Mouse (Mus musculus): ENCODE data around the gene Lyl1. TPM values are rescaled to one million over a fixed set of nuclear protein-coding genes. Genes with fewer than 3 reads are reported as not detected.
A peak's percentile ranks its signal among the peaks of the same experiment; 100 is the strongest.

The Lyl1 gene
- polyA plus RNA-seq, 1 experiment from 2014 or later = 4.3 TPM

DNA sequence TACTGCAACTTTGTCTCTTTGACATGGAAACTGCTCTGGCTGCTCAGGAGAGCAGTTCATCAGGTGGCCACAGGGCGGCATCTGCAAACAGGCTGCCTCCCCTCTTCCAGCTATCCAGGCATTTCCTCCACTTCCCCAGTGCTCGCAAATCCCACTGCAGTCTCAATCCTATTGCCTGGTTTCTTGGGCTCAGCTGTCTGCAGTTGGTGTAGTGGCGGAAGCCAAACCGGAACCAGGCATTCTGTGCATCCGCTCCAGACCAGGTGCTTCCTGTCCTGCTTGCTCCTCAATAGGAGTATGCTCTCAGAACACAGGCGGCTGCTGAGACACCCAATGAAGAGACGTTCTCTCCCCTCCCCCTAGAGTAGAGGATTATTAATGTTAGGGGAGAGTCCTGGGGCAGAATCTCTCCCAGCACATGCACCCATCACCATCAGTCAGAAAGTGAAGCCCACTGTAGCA lies 1.4 kb upstream of the Lyl1 start:
- no peaks in the 10 kb centered on the region for H3K9me3 ChIP-seq
- DNase-seq (ENCODE audit: low spot score) = peak; percentile 66
- WGBS = 69% methylated on average over 7 of the region's 7 CpGs
- H3K36me3 ChIP-seq (replicated peaks) = peaks cover 54% of the 10 kb centered on the region
- peaks cover 26% of the 10 kb centered on the region for H3K4me1 ChIP-seq
- H3K27me3 ChIP-seq (replicated peaks; ENCODE audit: low read depth, poor library complexity, severe bottlenecking) = peaks cover 54% of the 10 kb centered on the region
- no peak overlapping the region for H3K27ac ChIP-seq (replicated peaks)
- H3K4me3 ChIP-seq = peak overlapping the region; percentile 8; the same call in 1 of the 2 replicates

DNA sequence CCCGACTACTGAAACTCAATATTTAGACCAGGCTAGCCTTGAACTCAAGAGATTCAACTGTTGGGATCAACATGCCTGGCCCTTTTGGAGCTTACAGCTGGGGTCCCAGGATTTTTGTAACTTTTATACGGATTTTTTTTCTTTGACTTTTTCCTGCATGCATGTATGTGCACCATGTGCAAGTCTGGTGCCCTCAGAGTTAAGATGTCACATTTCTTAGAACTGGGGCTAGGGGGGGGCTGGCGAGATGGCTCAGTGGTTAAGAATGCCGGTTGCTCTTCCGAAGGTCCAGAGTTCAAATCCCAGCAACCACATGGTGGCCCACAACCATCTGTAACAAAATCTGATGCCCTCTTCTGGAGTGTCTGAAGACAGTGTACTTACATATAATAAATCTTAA lies 731 bp upstream of the Lyl1 start:
- Histone ChIP-seq H3K27ac (replicated peaks) (no peak overlapping the region), H3K4me1 (peaks cover 33% of the 10 kb centered on the region), H3K27me3 (replicated peaks; ENCODE audit: low read depth, poor library complexity, severe bottlenecking) (peaks cover 61% of the 10 kb centered on the region), H3K36me3 (replicated peaks) (peaks cover 48% of the 10 kb centered on the region), H3K4me3 (no peak overlapping the region; the same call in 1 of the 2 replicates), H3K9me3 (no peaks in the 10 kb centered on the region)
- DNase-seq (ENCODE audit: low spot score) = no peak
- 79% methylated on average over 5 of the region's 5 CpGs for WGBS

DNA sequence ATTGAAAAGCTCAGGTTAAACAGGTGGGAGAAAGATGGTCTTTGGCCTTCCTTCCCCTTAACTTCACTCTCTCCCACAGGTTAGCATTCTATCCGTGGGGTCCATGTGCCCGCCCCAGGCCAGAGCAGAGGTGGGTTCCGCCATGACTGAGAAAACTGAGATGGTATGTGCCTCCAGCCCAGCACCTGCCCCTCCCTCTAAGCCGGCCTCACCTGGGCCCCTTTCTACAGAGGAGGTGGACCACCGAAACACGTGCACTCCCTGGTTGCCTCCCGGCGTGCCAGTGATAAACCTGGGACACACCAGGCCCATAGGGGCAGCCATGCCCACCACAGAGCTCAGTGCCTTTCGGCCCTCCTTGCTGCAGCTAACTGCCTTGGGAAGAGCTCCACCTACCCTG lies 1.3 kb downstream of the Lyl1 start:
- DNase-seq (ENCODE audit: low spot score) = no peak
- H3K27ac ChIP-seq (replicated peaks) = peak overlapping the region; percentile 10; the same call in 1 of the 2 replicates
- H3K9me3 ChIP-seq = no peaks in the 10 kb centered on the region
- H3K4me1 ChIP-seq = peaks cover 47% of the 10 kb centered on the region
- peak overlapping the region; percentile 51 for H3K4me3 ChIP-seq
- H3K36me3 ChIP-seq (replicated peaks) = peaks cover 28% of the 10 kb centered on the region
- WGBS = 80% methylated on average over 9 of the region's 9 CpGs
- peaks cover 78% of the 10 kb centered on the region for H3K27me3 ChIP-seq (replicated peaks; ENCODE audit: low read depth, poor library complexity, severe bottlenecking)

DNA sequence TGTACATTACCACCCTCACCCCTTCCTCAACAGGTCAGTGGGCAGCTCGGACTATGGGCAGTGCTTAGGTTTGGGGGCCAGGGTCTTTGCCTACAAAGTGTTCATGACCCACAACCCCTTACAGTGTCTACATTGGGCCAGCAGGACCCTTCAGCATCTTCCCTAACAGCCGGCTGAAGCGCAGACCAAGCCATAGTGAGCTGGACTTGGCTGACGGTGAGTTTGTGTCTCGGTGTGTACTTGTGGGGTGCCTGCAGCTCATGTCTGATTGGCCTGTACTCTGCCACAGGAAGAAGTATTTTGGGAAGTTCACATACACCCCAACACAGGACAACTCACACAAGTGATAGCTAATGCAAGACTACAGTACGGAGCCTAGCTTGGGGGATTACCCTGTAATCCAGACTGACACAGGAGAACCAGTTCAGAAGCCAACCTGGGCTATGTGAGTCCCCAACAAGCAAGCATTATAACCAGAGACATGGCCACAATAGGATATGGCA lies 1.8 kb downstream of the Lyl1 start:
- DNase-seq (ENCODE audit: low spot score) = no peak
- Histone ChIP-seq H3K9me3 (no peaks in the 10 kb centered on the region), H3K36me3 (replicated peaks) (peaks cover 23% of the 10 kb centered on the region), H3K4me3 (peak overlapping the region; percentile 51), H3K27me3 (replicated peaks; ENCODE audit: low read depth, poor library complexity, severe bottlenecking) (peaks cover 83% of the 10 kb centered on the region), H3K27ac (replicated peaks) (0 out of 2 replicates have a peak overlapping the region, but pooled peaks have one; percentile 10), H3K4me1 (peaks cover 52% of the 10 kb centered on the region)
- 77% methylated on average over 6 of the region's 6 CpGs for WGBS

DNA sequence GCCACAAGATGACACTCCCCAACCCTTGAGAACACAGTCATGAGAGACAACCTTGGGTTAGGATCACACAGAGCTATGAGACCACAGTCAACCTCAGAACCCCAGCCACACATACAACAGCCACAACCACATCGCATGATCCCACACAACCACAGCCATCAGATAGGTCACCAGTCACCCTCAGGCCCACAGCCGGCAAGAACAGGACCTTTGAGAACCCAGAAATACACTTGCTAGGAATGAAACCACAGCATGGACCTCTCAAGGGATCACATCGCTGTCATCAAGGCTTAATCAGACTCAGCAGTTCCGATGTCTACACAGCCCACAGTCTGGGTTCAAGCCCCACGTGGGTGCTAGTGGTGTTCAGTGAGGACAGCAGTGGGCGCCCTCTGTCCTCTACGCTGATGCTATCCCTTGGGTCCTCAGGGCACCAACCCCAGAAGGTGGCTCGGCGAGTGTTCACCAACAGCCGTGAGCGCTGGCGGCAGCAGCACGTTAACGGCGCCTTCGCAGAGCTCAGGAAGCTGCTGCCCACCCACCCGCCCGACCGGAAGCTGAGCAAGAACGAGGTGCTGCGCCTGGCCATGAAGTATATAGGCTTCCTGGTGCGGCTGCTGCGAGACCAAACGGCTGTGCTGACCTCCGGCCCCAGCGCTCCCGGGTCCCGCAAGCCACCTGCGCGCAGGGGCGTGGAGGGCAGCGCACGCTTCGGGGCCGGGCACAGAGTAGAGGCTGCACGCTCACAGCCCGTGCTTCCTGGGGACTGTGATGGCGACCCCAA lies 2.4 kb downstream of the Lyl1 start:
- Histone ChIP-seq H3K36me3 (replicated peaks) (peaks cover 17% of the 10 kb centered on the region), H3K27me3 (replicated peaks; ENCODE audit: low read depth, poor library complexity, severe bottlenecking) (peaks cover 89% of the 10 kb centered on the region), H3K4me1 (peaks cover 56% of the 10 kb centered on the region), H3K4me3 (peak overlapping the region; percentile 51), H3K27ac (replicated peaks) (no peak overlapping the region), H3K9me3 (no peaks in the 10 kb centered on the region)
- 8% methylated on average over 38 of the region's 38 CpGs for WGBS
- DNase-seq (ENCODE audit: low spot score) = no peak

DNA sequence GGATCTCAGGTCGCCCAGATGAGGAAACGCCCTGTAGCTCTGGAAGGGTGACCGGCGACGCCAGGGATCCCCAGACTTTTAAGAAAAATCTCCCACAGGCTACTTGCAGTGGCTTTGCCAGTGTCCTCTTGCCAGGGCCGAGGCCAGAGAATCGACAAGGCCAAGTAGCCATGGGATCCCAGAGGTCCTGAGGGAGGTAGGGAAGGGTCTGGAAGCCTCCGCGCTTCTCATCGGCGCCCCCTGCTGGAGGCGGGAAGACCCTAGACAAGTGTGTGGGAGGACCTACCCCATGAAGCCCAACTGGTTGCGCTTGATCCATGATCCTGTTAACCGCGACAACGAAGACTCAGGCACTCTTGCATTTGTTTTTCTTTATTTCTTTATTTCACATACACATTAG lies 3.1 kb downstream of the Lyl1 start:
- peaks cover 96% of the 10 kb centered on the region for H3K27me3 ChIP-seq (replicated peaks; ENCODE audit: low read depth, poor library complexity, severe bottlenecking)
- H3K9me3 ChIP-seq = no peaks in the 10 kb centered on the region
- H3K4me3 ChIP-seq = peak overlapping the region; percentile 51
- H3K27ac ChIP-seq (replicated peaks) = no peak overlapping the region
- WGBS = under 1% methylated on average over 16 of the region's 16 CpGs
- peak; percentile 89 for DNase-seq (ENCODE audit: low spot score)
- peaks cover 10% of the 10 kb centered on the region for H3K36me3 ChIP-seq (replicated peaks)
- peaks cover 63% of the 10 kb centered on the region for H3K4me1 ChIP-seq

DNA sequence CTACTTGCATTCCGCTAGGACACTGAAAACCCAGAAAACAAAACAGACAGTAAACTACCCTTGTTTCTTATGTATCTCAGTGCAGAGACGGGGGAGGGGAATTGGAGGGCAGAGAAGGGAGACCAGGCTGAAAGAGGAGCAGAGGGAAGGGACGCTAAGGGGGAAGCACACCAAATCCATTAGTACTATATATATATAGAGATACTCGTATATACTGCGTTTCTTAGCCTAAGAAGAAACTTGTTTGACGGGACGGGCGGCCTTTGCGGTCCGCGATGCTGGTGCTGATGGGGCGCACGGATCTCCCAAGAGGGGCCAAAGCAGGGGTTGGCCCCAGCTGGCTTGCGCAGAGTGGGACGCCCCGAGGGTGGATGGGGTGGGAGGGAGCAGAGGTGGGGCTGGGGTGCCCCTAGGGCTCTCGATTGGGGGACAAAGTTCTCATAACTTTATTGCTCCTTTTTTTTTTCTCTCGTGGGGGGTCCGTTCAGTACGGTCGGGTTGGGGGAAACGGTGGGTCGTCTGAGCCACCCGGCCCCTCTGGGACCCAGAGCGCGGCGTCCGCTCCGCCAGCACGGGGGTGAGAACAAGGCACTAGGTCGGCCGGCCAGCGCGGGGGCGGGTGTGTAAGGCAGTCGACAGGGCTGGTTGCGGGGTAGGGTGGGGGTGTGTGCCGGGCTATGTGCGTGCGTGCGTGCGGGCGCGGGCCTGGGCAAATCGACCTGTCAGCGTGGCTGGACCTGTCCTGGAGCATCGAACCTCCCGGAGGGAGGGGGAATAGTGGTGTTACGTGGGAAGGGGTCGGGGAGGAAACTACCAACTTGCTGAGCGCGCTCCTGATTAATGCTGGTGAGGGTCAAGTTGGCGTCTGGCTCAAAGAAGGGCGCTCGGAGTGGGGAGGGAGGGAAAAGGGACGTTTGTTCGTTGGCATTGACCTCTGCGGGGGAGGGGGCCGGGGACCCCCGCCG lies 3.9 kb downstream of the Lyl1 start:
- Histone ChIP-seq H3K4me1 (peaks cover 64% of the 10 kb centered on the region), H3K4me3 (peak overlapping the region; percentile 51), H3K27me3 (replicated peaks; ENCODE audit: low read depth, poor library complexity, severe bottlenecking) (peaks cover 98% of the 10 kb centered on the region), H3K27ac (replicated peaks) (peak overlapping the region; percentile 57), H3K9me3 (no peaks in the 10 kb centered on the region), H3K36me3 (replicated peaks) (peaks cover 2% of the 10 kb centered on the region)
- WGBS = 3% methylated on average over 61 of the region's 61 CpGs
- DNase-seq (ENCODE audit: low spot score) = peak; percentile 60

DNA sequence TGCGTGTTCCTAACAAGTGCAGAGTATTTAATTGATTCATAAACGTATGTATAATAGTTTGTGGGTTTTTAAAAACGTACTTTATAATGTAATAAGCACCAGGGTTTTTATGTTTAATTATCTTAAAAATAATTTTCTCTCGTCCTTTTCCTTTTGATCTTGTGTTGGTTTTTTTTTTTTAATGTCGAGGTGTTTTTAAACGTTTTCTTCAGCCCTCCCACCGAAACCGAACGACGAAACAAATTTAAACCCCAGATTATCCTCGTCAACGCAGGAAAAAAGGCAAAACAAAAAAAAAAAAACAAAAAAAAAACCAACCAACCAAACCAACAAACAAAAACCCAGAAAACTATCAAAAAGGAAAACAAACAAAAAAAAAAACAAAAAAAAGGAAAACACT lies 4.7 kb downstream of the Lyl1 start:
- Histone ChIP-seq H3K4me1 (peaks cover 63% of the 10 kb centered on the region), H3K27ac (replicated peaks) (no peak overlapping the region), H3K36me3 (replicated peaks) (no peaks in the 10 kb centered on the region), H3K27me3 (replicated peaks; ENCODE audit: low read depth, poor library complexity, severe bottlenecking) (peaks cover 98% of the 10 kb centered on the region), H3K4me3 (peak overlapping the region; percentile 51; the same call in 1 of the 2 replicates), H3K9me3 (no peaks in the 10 kb centered on the region)
- under 1% methylated on average over 12 of the region's 12 CpGs for WGBS
- DNase-seq (ENCODE audit: low spot score) = no peak

DNA sequence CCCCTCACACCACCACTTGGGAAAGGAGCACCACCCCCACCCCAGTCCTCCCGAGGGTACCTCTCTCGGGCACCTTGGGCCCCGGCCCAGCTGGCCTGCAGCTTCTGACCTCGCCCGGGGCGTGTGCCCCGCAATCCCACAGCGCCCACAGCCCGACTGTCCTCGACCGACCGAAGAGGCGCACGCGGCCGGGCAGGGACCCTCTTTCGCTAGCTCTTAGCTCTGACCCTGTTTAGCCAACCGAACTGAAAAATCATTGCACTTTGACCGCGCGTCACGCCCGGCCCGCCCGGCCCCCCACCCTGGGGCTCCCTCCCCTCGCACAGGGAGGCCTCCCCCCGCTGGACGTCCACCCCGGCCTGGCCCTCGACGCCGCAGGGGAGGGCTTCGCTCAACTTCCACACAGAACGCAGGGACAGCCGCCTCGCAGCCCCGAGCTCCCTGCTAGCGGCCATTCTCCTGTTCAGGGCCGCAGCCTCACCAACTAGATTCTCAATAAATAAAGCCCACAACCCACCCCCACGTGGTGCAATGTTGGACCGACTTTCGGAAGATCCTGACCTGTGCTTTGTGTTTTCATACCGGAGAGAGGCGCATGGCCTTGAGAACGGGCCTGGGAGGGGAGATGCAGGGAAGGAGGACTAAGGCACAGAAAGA lies 5.5 kb downstream of the Lyl1 start:
- 1% methylated on average over 45 of the region's 45 CpGs for WGBS
- peaks cover 62% of the 10 kb centered on the region for H3K4me1 ChIP-seq
- H3K9me3 ChIP-seq = no peaks in the 10 kb centered on the region
- peaks cover 98% of the 10 kb centered on the region for H3K27me3 ChIP-seq (replicated peaks; ENCODE audit: low read depth, poor library complexity, severe bottlenecking)
- DNase-seq (ENCODE audit: low spot score) = peak; percentile 67
- H3K36me3 ChIP-seq (replicated peaks) = no peaks in the 10 kb centered on the region
- peak overlapping the region; percentile 70 for H3K27ac ChIP-seq (replicated peaks)
- peak overlapping the region; percentile 45 for H3K4me3 ChIP-seq

DNA sequence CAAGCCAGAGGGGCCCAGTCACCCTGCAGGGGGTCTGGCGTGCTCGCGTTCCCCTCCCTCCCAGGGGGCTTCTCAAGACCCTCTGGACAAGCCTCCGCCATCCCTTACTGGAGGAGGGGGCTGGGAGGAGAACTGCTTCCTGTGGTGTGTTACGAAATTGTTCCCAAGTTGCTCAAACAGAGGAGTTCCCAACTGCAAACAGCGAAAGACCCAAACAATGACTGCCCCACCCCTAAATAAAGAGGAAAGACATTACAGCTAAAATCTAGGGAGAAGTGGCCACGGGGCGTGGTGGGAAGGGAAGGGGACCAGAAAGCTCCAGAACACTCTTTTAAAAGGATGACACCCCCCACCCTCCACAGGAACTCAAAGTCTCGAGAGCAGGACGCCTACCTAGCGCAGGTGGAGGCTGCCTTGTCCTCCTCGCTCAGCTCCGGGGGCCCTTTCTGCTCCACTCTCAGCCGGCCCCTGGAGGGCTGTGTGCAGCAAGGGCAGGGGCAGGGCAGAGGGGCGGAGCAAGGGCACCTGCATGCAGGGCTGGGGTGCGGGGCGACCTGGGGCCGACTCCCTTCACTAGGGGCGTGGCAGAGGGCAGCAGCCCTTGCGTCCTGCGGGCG lies 6.1 kb downstream of the Lyl1 start:
- Histone ChIP-seq H3K9me3 (no peaks in the 10 kb centered on the region), H3K27me3 (replicated peaks; ENCODE audit: low read depth, poor library complexity, severe bottlenecking) (peaks cover 98% of the 10 kb centered on the region), H3K27ac (replicated peaks) (peak overlapping the region; percentile 70), H3K4me3 (peak overlapping the region; percentile 45), H3K36me3 (replicated peaks) (no peaks in the 10 kb centered on the region), H3K4me1 (peaks cover 65% of the 10 kb centered on the region)
- DNase-seq (ENCODE audit: low spot score) = peak; percentile 50
- WGBS = 1% methylated on average over 22 of the region's 22 CpGs

DNA sequence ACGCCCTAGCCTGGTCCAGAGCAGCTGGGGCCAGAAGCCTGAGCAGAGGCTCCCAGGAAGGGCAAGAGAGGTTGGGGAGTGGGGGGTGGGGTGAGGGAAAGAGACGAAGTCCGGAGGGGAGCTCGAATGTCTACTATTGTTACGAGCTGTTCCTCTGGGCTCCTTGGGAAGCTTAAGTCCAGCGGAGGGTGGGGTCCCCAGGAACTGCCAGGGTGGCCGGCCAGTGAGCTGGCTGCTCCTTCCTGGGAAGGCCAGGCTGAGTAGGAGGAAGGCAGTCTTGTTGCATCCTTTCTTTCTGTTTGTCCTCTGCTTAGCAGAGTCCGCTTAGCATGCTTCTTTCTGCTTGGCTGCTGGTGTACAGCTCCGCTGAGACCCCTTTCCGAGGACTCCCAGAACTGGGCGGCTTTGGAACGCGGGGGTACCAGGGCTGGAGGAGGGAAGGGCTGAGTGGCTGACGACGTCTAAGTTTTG lies 6.8 kb downstream of the Lyl1 start:
- peaks cover 98% of the 10 kb centered on the region for H3K27me3 ChIP-seq (replicated peaks; ENCODE audit: low read depth, poor library complexity, severe bottlenecking)
- H3K27ac ChIP-seq (replicated peaks) = peak overlapping the region; percentile 70
- no peak for DNase-seq (ENCODE audit: low spot score)

More for the DNA sequence above, 6.8 kb downstream of the Lyl1 start:
- peaks cover 73% of the 10 kb centered on the region for H3K4me1 ChIP-seq
- no peaks in the 10 kb centered on the region for H3K36me3 ChIP-seq (replicated peaks)
- H3K4me3 ChIP-seq = peak overlapping the region; percentile 45
- H3K9me3 ChIP-seq = no peaks in the 10 kb centered on the region
- WGBS = 2% methylated on average over 15 of the region's 15 CpGs
